In the genomic region with DNA sequence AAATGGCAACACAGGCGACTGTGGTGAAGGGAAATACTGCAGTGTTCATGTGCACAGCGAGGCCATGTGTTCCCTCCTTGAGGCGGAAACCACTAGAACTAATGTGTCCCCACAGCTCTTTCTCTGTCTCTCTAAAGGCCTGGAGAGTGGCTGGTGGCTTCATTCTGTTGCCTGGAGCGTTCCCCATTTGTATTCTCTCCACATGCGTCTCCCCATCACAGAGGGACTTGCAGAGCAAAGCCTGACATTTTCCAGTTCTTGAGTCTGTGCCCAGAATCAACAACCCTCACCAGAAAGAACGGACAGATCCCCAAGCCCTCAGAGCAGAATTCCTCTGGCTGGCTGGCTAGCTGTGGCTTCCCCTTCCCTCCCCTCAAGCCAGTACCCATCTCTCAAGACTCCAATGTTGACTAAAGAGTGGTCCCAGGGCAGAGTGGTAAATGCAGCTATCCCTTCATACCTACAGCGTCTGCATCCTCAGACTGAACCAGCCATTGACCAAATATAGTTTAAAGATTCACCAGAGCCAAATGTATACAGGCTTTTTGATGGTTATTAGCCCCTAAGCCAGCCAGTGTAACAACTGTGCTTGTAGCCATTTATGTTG, we compare ENCODE assay signal across 8 mouse cellular contexts.
DNase-seq lines count a peak whose midpoint lies in the region; ATAC-seq lines count a peak whose summit lies in the region.
"Had no signal": no experiment of that assay in that cellular context is flagged by ENCODE, and none has a peak within 500 bp of the region (broad histone marks: within the 10 kb centered on the region; RNA-seq: fewer than 3 reads in every experiment).

No protein-coding gene starts in this region.

- whole genome bisulfite sequencing in heart, embryonic 10.5 days, result 73% methylated on average over 7 of the region's 7 CpGs
- 45% methylated on average over 7 of the region's 7 CpGs for WGBS in neural tube, embryonic 15.5 days

- H3K9ac ChIP-seq in neural tube, embryonic 15.5 days (replicated peaks), result no peak overlapping the region
- H3K9ac ChIP-seq: lung, embryonic 14.5 days had no signal

- no peak overlapping the region for H3K27ac ChIP-seq in heart, embryonic 10.5 days
- peak overlapping the region; percentile 71 for H3K27ac ChIP-seq in neural tube, embryonic 15.5 days (replicated peaks)

- peaks cover 7% of the 10 kb centered on the region for H3K4me1 ChIP-seq in heart, embryonic 10.5 days
- H3K4me1 ChIP-seq in neural tube, embryonic 15.5 days, result peaks cover 12% of the 10 kb centered on the region

- no peaks in the 10 kb centered on the region; the same call in 1 of the 2 replicates for H3K27me3 ChIP-seq in heart, embryonic 10.5 days (ENCODE audit: insufficient read depth, poor library complexity, severe bottlenecking)
- H3K27me3 ChIP-seq in neural tube, embryonic 15.5 days (replicated peaks), result no peaks in the 10 kb centered on the region

- peak; percentile 67; the same call in 1 of the 2 replicates for ATAC-seq in neural tube, embryonic 15.5 days (ENCODE audit: low FRiP score)

- peak; percentile 61 for DNase-seq in heart, adult 11 months
- no peak for DNase-seq in heart, embryonic 10.5 days (ENCODE audit: low spot score)
- DNase-seq in frontal cortex, postnatal 10 days (ENCODE audit: low spot score in 2 of 2), result peak; percentile 46 to 74
- DNase-seq in layer of hippocampus, postnatal 10 days (ENCODE audit: low spot score in 2 of 2), result peak; percentile 60 to 75
- no peak for DNase-seq in urinary bladder, postnatal 10 days (ENCODE audit: low spot score)
- no peak for DNase-seq in spleen, postnatal 14 days (ENCODE audit: low spot score in 2 of 2)
- DNase-seq: lung, embryonic 14.5 days had no signal

- H3K9me3 ChIP-seq in heart, embryonic 10.5 days, result no peaks in the 10 kb centered on the region
- no peaks in the 10 kb centered on the region for H3K9me3 ChIP-seq in neural tube, embryonic 15.5 days (replicated peaks)

- no peak overlapping the region for H3K4me3 ChIP-seq in heart, embryonic 10.5 days
- H3K4me3 ChIP-seq in neural tube, embryonic 15.5 days (replicated peaks), result no peak overlapping the region

- H3K4me2 ChIP-seq in neural tube, embryonic 15.5 days, result no peak overlapping the region
- H3K4me2 ChIP-seq: lung, embryonic 14.5 days had no signal

- no peaks in the 10 kb centered on the region for H3K36me3 ChIP-seq in heart, embryonic 10.5 days
- H3K36me3 ChIP-seq in neural tube, embryonic 15.5 days, result no peaks in the 10 kb centered on the region

Comparison
In these comparisons a context has a peak if more than half of its experiments do, and no peak if none do; other contexts are left out.
1. DNase-seq: peak in heart, adult 11 months (single experiment), frontal cortex, postnatal 10 days (2 of 2) and layer of hippocampus, postnatal 10 days (2 of 2); none in heart, embryonic 10.5 days (single experiment), urinary bladder, postnatal 10 days (single experiment) and spleen, postnatal 14 days (0 of 2).